Mouse (Mus musculus): ENCODE measurements at regions not wholly inside any gene's neighbourhood (a gene's known extent, or its start where the extent isn't known, plus 50 kb on each side); places are given as distances from the start of the nearest gene placed in this dataset.

- TF ChIP-seq GATA1 (IDR thresholded peaks at IDR 0.05; ENCODE audit: borderline replicate concordance, low read length) (no peak), FLI1 (IDR thresholded peaks at IDR 0.05; ENCODE audit: low read length) (no peak)
These were observed 164.5 kb upstream of the Tbx18 start for GRCm38 (mm10) chr9:87895526-87895925.

All from megakaryocyte, embryonic 14.5 days (primary cell).